Mouse (Mus musculus) cortical plate, adult 2 months (tissue): ENCODE measurements at regions not wholly inside any gene's neighbourhood (a gene's known extent, or its start where the extent isn't known, plus 50 kb on each side); places are given as distances from the start of the nearest gene placed in this dataset.

ENCODE experiments used
- CTCF ChIP-seq: fragments of 200-500 bp; IDR thresholded peaks from 2 replicates; pipeline ENCODE4 v1.5.1; 2011; ENCODE audit warnings: mild to moderate bottlenecking, control low read depth, low read length; ENCODE audit not compliant: insufficient read depth; ENCODE audit errors: extremely low read depth
- POLR2A ChIP-seq: fragments of 200-500 bp; IDR thresholded peaks from 2 replicates; pipeline ENCODE4 v1.6.1; 2011; ENCODE audit warnings: mild to moderate bottlenecking, low read length, control low read depth; ENCODE audit not compliant: insufficient read depth; ENCODE audit errors: extremely low read depth

- no peak for TF ChIP-seq POLR2A
- TF ChIP-seq CTCF: no peak
Observed at GRCm38 (mm10) chr3:37897392-37897791, 173.1 kb upstream of the Gm5148 start.
